Comparison of ENCODE assay signal across 20 mouse cellular contexts in the genomic region with DNA sequence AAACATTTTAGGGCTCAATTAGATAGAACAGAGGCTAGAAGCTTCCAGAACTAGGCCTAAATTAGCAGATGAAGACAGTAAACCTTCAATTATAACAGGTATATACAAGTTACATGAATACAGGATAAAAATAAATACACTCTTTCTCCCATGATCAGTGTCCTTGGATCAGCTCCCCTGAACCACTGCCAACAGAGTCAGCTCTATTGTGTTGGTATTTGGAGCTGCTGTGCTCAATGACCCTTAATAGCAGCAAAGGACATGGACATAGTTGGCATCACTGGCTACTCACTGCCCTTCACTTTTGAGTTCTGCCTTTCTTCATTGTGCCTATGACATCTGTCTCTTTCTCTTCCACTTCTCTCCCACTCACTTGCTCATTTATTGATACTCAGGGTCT.
"Had no signal": no experiment of that assay in that cellular context is flagged by ENCODE, and none has a peak within 500 bp of the region (broad histone marks: within the 10 kb centered on the region; RNA-seq: fewer than 3 reads in every experiment).

No protein-coding gene starts in this region.

- DNase-seq: layer of hippocampus, adult 9-11 months; liver, embryonic 13.5 days; lung, adult 2 months; lung, postnatal 14 days; lung, postnatal 4 days; midbrain, embryonic 14.5 days; right cerebral cortex, adult 18-20 months; right cerebral cortex, postnatal 14 days; right cerebral cortex, postnatal 4 days; thymus, adult 2 months; thymus, postnatal 14 days; thymus, postnatal 4 days had no signal

- H3K9me3 ChIP-seq: limb, embryonic 10.5 days; limb, embryonic 13.5 days; neural tube, embryonic 12.5 days; neural tube, embryonic 15.5 days had no signal

- H3K9ac ChIP-seq: limb, embryonic 13.5 days; liver, embryonic 13.5 days; neural tube, embryonic 12.5 days; neural tube, embryonic 15.5 days had no signal

- H3K27ac ChIP-seq: kidney, postnatal 0 days; layer of hippocampus, adult 2 months; limb, embryonic 10.5 days; limb, embryonic 13.5 days; liver, embryonic 13.5 days; neural tube, embryonic 12.5 days; neural tube, embryonic 15.5 days; stomach, postnatal 0 days had no signal

- H3K4me1 ChIP-seq: limb, embryonic 10.5 days; limb, embryonic 13.5 days; liver, embryonic 13.5 days; neural tube, embryonic 12.5 days; neural tube, embryonic 15.5 days had no signal

- H3K4me3 ChIP-seq: layer of hippocampus, adult 2 months; limb, embryonic 10.5 days; limb, embryonic 13.5 days; liver, embryonic 13.5 days; neural tube, embryonic 12.5 days; neural tube, embryonic 15.5 days had no signal

- H3K4me2 ChIP-seq: limb, embryonic 13.5 days; liver, embryonic 13.5 days; midbrain, embryonic 11.5 days; neural tube, embryonic 12.5 days; neural tube, embryonic 15.5 days had no signal

- H3K36me3 ChIP-seq: limb, embryonic 10.5 days; limb, embryonic 13.5 days; liver, embryonic 13.5 days; neural tube, embryonic 12.5 days; neural tube, embryonic 15.5 days had no signal

- H3K27me3 ChIP-seq: limb, embryonic 13.5 days; liver, embryonic 13.5 days; neural tube, embryonic 12.5 days; neural tube, embryonic 15.5 days had no signal
